Mouse (Mus musculus) left cerebral cortex, adult 18-20 months (tissue): Measurements from ENCODE around the gene Afg1l. TPM values are rescaled to one million over a fixed set of nuclear protein-coding genes. Genes with fewer than 3 reads are reported as not detected.

Experiments used
- DNase-seq, 2 experiments: peaks; one replicate each; pipeline ENCODE4 v3.0.0; 2021 to 2022; ENCODE audit warnings: low spot score in 2 of 2, mixed read lengths in 1 of 2
- total RNA-seq, 2 experiments: library from RNA; stranded (reverse); gene quantifications; 2 replicates each; pipeline ENCODE4 v1.2.3; 2021

Afg1l gene
- total RNA-seq, 2 experiments from 2014 or later = 11.9 to 12.0 TPM

DNA sequence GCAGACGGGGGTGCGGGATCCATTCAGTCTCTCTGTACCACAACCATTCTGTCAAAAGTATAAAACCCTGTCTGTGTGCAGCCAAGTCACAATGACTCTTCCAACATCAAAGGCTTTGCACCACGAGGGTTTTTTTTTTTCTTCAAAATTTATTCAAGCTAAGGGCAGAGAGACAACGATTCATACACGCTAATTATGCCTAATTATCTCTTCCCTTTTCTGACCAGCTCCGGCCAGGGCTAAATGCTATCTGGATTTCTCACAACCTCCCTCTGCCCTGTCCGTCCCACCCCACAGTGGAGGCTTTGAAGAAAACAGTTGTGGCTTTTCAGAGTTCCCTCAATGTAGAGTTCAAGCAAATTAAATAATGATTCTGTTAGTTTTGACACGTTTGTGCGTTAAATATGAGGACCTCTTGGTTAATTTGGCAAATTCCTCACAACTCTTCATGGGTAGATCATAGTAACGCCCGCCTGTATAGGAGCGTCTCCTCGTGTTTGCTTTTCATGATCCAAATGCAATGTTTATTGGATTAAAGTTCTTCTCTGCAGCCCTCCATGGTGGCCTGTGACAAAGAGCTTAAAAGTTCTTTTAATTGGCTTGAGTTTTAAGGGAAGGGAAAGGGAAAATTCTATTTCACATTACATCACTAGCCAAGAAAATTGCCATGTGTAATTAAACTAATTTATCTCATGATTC is 93.3 kb downstream of the Afg1l start:
- DNase-seq = no peak

DNA sequence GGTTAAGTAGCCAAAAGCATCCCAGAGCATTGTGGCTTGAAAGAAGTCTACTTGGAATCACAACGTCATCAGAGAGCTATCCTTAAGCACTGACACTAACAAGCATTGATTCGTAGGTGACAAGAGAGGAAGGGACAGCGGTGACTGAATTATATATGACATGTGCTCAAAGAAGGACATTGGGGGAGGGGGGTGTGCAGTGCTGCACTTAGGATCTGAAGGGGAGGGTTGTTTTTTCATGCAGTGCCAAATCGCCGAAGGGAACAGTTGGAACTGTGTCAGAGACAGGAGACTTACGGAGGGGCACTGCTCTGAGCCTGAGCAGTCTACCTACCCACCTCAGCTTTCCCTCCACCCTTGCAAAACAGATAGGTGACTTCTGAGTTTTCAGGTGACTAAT is 94.7 kb downstream of the Afg1l start:
- no peak for DNase-seq

DNA sequence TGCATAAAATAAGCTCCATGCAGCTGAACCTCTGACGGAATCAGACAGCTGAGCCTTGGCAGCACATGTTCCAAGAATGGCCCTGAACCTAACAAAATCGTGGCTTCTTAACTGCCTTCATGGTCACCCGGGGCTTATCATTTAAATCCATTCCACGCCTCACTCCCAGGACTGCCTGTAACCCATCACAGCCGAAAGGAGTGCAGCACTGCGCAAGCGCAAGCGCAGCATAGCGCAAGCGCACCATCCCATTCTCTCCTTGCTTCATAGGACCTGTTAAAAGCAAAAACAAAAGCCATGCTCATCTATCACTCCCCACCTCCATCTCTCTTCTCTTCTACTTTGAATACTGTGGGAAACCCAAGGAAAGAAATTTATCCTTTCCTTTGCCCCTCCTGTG is 114.1 kb downstream of the Afg1l start:
- DNase-seq = no peak

DNA sequence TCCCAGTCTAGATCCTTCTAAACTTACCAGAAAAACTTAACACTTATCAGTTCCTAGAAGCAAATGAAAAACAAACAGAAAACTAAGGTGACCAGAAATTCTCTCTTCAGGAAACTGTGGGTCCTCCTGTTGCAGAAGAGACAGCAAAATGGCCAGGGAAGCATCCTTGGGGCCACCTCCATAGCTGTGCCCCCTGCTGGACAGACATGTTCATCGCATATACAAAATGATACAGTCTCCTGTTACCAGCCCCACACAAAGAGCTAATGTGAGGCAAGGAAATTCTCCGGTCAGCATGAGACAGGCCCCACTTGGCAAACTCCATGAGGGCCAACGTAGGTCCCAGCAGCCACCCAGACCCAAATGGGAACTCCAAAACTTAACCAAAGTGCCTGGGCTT is 122.4 kb downstream of the Afg1l start:
- DNase-seq = no peak

DNA sequence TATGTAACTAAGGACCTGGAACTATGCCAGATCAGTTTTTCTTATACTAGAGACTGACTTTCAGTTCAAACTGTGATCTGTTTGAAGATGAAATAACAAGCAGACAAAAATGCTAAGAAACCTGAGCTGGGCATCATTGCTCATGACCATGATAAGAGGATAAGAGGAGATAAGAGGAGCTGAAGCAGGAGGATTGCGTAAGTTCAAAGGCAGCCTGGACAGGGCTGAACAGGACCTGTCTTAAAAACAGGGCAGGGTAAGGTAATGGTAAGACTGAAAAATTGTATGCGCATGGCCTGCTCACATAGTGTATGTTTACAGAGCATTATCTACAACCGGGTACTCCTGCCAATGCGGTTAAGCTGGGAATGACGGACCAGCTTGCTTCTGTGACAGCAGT is 130.4 kb downstream of the Afg1l start:
- no peak for DNase-seq

DNA sequence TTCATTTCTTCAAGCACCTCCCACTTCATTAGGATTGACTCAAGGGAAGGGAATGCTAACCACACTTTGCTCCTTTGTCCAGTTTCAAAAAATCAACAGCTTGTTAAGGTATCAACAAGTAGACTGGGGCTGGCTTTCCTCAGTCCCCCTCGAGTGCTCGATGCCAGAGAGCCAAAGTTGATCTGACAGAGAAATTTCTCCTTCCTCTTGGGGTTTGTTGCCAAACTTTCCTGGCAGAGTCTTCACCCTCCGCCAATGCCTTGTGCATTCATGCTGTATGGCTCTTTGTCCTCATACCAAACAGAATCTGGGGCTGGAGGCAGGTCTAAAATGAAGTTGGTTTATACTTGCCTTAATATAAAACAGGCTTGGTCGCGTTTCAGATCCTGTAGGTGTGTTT is 131.2 kb downstream of the Afg1l start:
- DNase-seq = peak in 1 of 2 experiments; percentile 9

DNA sequence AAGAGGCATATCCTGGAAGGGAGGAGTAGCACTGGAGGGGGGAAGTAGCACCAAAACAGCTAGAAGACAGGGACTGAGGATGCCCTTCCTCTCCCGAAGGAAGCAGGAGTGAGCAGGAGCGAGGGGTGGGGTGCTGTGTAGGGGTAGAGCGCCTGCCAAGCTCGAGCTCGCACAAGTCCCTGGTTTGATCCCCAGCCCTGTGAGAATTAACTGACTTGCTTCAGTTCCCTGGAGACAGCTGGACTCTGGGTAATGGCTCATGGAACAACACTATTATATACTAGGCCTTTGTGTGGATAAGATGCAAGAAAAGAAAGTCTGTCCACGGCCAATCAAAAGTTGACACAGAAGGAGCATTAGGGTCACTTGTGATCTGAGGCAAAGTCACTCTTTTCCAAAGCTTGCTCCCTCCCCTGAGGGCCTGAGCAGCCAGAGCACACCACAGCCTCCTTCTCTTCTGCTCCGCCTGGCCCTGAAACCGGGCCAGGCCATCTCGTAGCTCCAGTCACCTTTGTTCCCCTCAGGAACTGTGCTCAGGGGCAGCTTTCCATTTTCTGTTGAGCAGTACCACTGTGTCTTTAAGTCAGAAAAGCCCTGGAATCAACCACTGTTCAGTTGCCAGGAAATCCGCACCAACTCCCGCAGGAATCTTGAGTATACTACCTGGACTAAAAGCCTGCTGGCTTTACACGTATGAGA is 132.0 kb downstream of the Afg1l start:
- DNase-seq = no peak

DNA sequence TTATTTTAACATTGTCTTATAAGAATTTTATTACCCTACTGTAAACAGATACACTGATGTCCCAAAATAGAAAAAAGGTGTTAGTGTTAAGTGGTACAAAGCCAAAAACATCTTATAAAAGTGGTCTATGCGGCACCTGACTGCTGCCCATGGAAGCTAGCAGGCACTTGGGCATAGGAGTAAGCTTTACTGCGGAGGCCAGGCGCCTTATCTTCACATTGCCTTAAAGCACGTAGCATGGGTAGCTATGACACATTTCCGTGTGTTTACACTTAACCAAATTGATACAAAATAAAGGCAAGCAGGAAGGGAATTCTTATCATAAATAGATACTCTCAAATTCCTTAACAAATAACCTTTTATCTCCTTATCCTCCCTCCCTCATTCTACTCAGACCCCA is 135.7 kb downstream of the Afg1l start:
- no peak for DNase-seq

DNA sequence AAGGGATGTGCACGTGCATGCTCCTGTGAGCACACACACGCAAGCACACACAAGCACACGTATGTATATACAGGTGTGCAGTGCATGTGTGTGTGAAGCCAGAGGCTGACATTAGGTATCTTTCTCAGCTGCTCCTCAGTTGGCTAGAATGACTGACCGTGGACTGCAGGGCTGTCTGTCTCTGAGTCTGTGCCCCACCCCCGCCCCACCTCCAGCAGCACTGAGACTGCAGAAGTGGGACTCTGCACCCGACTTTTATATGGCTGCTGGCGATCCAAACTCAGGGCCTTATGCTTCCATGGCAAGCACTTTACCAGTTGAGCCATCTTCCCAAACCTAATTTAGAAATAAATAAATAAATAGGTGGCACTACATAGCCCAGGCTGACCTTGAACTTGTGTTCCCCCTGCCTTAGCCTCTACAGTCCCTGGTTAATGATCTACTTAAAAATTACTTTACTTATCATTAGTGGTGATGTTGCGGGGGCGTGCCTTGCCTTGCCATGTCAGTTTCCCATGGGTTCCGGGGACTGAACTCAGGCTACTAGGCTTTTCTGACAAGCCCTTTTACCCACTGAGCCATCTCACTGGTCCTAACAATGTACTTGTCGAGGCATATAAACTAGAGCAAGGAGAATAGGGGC is 136.4 kb downstream of the Afg1l start:
- DNase-seq = no peak

DNA sequence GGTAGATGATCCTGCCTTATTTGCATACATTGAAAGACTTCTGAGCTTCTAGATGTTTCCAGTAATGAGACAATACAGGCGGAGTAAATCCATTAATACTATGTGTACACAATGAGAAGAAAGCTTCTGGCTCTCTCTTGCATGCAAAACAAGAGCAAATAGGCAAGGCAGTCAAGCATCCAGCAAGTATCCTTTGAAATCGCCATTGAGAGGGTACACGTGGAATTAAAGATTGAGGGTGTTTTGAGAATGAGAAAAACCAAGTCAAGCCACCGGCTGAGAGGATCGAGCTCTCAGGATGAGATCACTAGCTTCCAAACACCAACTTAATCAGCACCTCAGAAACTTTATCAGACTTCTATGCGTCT is 138.0 kb downstream of the Afg1l start:
- no peak for DNase-seq

DNA sequence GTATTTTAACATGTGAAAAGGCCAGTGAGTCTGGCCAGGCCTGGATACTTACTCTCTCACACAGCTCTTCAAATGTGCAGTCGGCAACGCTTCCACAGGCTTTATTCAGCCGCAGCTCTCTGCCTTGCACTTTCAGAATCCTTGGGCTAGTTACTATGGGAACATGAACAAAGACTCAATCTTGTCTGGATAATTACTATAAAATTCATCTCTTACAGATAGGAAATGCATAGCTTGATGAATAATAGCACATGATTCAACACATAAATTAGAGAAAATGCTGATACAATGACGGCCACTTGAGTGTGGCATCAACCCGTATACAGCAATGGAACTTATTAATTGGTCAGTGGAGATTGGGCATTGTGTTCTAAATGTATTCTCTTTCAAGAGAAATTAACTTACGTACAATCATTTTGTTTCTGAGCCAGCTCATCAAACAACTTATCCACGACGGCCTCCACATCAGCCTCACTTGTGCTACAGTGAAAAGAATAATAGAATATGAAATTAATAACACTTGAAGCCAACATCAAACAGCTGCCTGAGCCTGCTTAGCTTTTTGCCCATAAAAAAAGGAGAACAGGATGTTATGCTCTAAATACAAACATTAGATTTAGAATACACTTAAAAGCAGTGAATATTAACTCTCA is 138.5 kb downstream of the Afg1l start:
- DNase-seq = peak in 1 of 2 experiments; percentile 12

DNA sequence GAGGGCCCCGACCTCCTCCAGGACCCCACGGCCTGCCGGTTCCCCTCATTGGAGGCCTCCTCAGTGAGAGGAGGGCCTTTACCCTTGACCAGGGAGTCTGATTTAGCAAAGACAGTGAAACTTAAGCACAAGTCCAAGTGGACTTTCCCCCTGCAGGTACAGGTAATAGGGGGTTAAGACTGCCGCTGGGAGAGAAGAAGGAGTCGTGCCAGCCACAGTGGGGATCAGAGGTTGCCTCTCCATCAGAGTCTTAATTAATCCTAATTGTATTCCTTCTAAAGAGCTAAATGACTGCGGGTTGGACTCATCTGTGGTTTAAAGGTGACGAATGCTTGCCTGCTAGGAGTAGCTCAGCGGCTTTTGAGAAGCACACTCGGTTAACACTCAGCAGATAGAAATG is 139.9 kb downstream of the Afg1l start:
- no peak for DNase-seq

DNA sequence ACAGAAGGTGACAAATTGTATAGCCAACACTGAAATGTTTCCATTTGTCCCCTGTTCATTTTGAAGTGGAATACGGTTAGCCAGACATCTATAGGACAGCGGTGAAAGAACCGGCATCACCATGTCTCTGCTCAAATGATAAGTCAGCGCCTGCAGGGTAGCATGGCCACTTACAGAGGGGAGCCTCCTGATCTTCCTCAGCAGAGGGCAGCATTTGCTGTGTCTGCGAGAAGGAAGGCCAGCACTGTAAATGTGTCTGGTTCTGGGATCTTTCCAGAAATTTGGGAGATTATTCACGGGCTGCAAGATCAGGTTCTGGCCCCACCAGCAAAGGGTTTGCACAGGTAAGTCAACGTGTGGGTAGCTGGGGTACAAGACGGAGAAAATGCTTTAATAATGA is 150.8 kb downstream of the Afg1l start:
- DNase-seq = no peak

DNA sequence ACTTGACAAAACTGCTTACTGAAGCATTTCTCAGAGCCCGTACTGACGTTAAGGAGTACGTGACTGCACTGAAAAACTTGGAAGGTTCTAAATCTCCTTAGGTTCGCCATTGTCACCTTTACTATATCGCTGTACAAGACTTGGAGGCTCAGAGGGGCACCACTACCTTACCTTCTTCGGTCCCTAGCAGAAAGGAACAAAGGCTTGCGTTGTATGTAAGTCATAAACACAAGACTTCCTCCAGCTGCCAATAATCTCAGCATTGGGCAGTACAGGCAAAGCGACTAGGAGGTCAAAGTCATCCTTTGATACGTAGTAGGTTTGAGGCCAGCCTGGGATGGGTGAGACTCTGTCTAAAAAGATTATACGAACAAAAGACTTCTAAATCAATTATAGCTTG is 153.1 kb downstream of the Afg1l start:
- DNase-seq = no peak

DNA sequence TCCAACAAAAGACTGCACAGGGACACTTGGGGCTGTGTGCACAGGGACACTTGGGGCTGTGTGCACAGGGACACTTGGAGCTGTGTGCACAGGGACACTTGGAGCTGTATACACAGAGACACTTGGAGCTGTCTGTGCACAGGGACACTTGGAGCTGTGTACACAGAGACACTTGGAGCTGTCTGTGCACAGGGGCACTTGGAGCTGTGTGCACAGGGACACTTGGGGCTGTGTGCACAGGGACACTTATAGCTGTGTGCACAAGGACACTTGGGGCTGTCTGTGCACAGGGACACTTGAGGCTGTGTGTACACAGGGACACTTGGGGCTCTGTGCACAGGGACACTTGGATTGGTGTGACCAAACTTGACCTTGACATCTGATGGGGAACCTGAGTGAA is 154.4 kb downstream of the Afg1l start:
- DNase-seq = no peak

DNA sequence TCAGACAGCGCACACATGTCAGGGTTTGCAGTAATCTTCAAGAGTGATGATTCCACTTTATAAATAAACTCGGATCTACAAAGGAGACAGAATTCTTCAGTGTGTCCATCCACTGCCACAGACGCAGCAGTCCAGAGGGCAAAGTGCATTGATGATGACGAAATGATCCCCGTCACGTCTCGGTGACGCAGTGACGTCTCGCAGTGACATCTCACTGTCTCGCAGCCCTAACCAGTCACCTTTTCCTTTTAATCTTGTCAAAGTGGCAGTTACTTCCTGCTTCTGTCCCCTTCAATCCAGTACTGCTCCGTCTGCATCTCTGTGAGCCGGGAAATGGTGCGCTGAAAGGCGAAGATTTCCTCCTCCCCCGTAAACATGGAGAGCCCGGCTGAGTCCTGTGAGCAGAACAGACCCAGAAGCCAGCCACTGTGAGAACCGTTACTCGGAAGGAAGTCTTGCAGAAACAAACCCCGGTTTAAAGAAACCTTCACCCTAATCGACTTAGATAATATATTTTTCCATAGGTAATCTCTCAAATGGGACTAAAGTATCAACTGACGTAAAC is 165.1 kb downstream of the Afg1l start:
- no peak for DNase-seq

DNA sequence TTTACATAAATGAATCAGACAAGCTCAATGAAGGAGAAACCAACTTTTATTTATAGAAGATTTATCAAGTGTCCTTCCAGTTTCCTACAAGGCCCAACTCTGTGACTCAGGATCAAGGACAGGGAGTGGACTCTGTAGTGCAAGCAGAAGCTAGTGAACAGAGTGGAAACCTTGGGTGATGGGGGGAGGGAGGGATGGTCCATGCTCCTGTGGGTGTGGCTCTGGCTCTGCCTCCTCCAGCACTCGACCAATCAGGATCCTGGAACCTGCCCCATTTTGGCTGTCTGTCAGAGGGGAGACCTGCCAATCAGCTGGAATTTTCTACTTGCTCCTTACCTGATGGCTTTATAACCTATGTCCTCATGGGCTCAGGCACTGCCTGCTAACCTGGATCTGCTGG is 165.8 kb downstream of the Afg1l start:
- no peak for DNase-seq

DNA sequence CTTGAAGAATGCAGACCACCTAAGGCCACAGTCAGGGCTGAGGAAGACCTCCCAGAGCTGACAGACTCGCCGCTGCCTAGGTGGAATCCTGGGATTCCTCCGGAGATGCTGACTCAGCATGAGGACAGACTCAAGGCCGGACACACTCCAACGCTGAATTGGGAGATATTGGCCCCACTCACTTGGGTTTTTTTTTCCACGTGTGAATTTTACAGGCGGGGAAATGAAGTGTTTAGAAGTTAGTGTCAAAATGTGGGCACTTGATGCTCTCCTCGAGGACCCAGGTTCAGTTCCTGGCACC is 169.7 kb downstream of the Afg1l start:
- peak in 1 of 2 experiments; percentile 12 for DNase-seq

DNA sequence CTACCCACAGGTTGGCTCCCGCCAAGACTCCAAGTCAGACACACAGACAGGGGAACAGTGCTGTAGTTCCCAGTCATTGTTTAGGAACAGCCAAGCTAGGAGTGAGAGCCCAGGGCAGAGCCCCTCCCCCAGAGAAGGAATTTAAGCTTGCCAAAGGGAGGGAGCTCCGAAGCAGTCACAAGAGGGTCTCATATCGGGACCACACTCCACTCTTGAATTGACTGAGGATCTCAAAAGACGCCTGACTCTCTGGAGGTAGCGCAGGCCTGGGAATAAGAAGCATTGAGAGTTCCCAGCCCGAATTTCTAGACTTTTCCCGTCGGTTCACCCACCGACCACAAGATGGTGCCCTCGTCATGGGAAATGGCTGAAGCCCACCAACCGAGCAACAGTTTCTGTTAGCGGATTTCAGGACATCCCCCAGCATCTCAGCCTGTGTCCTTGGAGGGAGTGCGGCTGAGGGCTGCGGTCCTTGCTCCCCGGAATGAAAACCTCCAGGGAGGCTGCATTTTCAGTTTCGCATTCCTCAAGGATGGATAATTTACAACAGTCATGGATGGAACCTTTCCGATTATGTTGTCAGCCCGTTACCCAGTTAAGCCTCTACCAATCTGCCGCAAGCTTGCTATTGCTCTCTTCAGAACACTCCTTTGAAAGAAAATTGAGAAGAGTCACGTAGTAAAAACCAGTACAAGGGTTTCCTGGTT is 170.2 kb downstream of the Afg1l start:
- DNase-seq = peak; percentile 79 to 81

DNA sequence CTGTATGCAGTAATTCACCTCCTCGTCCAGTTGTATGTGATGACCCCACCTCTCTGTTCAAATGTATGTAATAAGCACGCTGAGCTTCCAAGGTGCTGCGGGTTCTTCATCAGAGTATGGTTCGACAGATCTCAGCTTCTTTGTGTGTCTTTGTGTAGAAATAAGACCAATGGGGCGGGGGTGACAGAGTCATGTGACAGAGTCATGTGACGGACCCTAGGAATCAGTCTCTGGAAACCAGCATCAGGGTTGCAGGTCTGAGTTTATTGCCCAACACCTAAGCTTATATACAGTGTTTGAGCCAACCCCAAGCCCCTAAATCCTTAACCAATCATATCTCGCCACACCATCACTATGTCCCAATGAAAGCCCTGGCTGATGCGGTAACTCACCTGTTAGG is 171.9 kb downstream of the Afg1l start:
- no peak for DNase-seq

DNA sequence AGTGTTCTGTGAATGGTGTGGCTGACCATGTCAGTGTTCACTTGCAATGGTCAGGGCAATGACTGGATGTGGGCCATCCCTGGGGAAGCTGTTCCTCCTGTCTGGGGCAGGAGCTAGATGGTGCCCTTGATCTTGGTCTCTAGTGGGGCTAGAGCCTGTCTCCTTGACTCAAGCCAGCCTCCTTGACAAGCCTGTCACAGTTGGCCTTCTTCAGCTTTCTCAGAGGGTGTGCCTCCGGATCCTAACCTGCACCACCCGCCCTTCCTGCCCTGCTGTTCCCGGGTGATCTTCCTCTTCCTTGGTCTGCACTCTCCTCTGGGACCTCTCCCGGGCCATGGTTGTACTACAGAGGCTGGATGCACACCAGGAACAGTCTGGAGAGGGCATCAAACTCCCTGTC is 177.6 kb downstream of the Afg1l start:
- no peak for DNase-seq
